Mouse (Mus musculus) kidney, adult 8-10 months (tissue): ENCODE measurements at regions not wholly inside any gene's neighbourhood (a gene's known extent, or its start where the extent isn't known, plus 50 kb on each side); places are given as distances from the start of the nearest gene placed in this dataset.
A peak's percentile ranks its signal among the peaks of the same experiment; 100 is the strongest.
"Not testable (repeated sequence)": the region's sequence is repeated elsewhere in the genome, so short reads cannot be mapped to it uniquely, and the experiment has no call there.

Source experiments
- DNase-seq, 2 experiments: peaks; one replicate each; pipeline ENCODE4 v3.0.0; 2022

GRCm38 (mm10) chr2:79025678-79026077 is 157.8 kb downstream of the Ube2e3 start:
- no peak for DNase-seq

DNA sequence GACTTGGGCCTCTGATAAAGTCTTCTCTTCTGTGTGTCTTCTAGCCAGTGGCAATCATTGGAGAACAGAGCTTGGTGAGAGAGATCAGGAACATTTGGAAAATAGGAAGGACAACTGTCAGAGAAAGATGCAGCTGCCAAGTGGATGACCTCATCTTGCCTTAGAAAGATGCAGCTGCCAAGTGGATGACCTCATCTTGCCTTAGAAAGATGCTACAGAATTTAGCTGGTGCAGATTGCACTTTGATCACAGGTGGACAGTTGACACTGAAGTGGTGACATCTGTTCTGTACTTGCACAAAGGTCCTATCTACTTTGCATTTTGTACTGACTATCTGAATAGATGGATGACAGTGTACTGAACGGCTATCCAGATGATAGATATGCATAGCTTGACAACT is 163.1 kb downstream of the Ube2e3 start:
- no peak for DNase-seq

DNA sequence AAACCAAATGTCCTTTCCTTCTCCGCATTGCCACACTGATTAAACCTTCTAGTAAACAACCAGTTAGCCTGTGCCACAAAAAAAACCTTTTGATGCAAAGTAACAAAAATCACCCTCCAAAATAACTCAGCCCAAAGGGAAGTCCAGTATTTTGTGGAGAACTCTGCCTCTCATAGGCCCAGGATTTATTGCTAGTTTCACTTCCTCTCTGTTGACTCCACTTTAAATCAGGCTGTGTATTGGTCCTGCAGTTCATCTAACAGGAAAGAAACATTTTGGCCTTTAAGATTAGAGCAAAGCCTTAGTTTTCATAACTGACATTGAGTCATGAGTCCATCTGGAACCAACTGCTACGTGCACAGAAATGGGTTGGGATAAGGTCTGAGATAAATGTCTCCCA is 168.4 kb downstream of the Ube2e3 start:
- DNase-seq = peak in 1 of 2 experiments; percentile 4

DNA sequence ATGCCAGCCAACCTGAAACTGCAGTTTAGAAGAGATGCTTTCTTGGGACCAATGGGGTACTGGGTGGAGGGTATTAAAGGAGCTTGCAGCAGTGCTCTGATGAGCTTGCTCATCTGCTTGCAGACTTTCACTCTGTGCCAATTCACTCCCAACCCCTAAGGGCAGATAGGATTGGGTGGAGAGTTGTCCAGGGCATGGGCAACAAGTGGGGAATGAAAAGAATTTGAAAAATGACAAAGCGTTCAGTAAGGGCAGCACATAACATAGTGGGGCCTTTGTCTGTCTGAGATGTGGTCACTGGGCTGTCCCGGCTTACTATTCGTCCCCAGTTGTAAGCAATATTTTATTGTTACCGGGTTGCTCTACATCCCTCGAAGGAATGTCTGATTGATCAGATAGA is 170.7 kb downstream of the Ube2e3 start:
- no peak for DNase-seq

DNA sequence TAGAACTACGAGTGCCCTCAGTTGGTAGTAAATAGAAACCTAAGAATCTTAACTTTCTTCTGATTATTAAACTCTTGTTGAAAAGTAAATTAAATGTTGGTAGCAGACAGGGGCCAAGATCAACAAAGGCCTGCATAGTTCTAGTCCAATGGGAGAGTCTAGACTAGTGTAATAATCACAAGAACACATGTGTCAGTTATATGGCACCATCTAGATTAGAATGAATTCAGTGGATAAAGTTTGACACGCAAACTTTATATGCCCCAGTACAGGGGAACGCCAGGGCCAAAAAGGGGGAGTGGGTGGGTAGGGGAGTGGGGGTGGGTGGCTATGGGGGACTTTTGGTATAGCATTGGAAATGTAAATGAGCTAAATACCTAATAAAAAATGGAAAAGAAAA is 176.9 kb downstream of the Ube2e3 start:
- not testable (repeated sequence) for DNase-seq

- no peak for DNase-seq
Measured at GRCm38 (mm10) chr2:79045508-79045907, 177.6 kb downstream of the Ube2e3 start.

DNA sequence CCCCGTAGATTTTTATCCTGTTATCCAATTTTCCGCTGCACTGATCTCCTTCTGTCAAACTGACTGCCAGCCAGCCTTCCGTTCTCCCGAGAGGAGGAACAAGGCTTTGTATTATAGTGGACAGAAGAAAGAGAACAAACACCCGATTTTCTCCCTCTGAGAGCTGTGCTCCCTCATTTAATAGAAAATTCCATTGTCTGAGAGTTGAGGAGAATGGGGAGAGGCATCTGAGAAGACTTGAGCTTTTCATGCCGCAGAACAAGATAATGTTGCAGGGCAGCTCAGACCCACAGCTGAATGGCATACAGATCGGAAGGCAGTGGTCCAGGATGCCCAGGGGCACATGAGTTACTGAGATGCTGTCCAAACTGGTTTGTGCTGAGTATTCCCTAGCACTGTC is 180.1 kb downstream of the Ube2e3 start:
- DNase-seq = no peak

DNA sequence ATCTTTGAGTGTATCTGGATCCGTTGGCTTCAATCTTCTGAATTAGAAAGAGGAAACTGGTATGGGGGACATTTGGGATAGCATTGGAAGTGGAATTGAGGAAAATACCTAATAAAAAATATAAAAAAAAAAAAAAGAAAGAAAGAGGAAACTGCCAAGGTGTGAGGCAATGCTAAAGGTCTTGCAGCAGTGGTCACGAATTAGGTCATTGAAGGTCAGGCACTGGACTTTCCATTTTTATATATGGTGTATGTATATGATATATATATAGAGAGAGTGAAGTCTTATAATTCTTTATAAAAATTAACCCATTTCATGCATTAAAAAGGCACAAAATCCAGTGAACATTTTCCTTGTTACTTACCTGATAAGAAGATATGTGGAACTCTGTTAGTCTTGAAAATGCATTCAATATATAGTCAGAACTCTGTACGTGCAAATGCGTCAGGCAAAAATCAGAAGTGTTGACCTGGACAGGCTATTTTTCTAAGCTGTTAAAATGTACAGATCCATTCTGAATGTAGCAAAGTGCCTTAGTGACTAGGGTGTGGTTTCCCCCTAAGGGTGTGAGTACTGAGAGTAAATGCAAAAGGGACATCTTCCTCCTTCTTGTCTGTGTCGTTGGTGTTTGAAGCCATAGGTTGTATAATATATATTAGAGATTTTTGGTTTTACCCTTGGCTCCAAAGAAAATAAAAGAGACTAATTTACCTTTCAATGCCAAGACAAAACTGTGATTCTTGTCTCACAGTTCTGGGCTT is 181.0 kb downstream of the Ube2e3 start:
- DNase-seq = no peak

DNA sequence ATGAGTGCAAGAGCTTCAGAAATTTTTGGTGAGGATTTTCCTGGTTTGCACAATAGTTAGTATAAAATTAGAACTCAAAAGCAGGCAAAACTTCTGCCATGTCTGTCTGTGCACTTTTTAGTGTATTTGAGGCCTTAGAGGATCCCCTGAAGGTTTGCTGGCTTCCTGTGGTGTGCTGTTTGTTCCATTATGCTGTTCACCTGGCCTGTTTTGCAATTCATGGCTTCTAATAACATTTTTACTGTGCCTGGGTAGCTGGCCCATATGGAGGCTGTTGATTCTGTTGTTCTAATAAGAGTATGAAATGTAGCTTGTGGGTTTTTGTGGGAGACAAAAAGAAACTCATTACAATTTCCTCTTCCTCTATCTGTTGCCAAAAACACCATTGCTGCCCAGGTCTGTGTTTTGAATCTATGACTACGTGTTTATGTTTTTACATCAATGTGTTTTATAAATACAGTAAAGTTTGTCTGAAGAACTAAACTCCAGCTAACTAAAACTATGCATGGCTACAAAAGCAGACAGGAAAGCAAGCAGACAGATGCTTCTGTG is 182.6 kb downstream of the Ube2e3 start:
- DNase-seq = no peak

GRCm38 (mm10) chr2:79052226-79052625 is 184.3 kb downstream of the Ube2e3 start:
- DNase-seq = no peak

- no peak for DNase-seq
Measured at GRCm38 (mm10) chr2:79056138-79056537, 188.2 kb downstream of the Ube2e3 start.

DNA sequence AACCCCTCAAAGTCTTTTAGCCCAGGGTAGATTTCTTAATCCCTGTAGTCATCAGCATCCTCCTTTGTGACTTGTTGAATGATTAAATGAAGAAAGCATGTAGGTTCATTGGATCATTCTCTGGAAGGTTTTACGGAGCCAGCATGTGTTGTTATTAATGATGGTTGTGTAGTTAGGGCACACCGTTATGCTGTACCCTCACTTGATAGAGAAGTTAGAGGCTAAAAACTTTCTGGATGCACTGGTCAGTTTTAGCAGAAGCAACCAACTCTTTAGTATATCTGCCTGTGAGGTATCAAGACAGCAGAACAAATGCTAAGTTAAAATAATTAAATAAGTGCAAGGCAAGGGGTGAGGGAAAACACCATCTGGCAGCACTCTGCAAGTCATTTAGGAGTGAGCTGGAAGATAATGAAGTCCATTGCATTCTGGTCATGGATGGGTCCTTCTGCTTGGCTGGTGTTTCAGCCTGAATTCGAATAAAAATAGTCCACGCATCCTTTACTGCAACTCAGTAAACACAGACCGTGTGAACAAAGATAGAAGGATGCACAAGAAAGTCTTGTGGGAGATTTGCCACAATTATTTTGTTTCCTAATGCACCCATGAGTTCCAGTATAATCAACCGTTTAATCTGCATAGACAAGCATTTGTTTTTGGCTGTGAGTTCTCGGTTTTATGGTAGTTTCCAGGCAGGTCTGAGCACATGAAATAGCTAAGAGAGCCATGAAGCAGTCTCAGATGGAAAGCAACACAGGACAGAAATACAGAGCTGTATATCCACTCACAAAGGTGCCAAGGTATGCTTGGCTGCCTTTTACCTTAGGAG is 191.4 kb downstream of the Ube2e3 start:
- DNase-seq = no peak

GRCm38 (mm10) chr2:79059944-79060238 is 192.0 kb downstream of the Ube2e3 start:
- DNase-seq = no peak

DNA sequence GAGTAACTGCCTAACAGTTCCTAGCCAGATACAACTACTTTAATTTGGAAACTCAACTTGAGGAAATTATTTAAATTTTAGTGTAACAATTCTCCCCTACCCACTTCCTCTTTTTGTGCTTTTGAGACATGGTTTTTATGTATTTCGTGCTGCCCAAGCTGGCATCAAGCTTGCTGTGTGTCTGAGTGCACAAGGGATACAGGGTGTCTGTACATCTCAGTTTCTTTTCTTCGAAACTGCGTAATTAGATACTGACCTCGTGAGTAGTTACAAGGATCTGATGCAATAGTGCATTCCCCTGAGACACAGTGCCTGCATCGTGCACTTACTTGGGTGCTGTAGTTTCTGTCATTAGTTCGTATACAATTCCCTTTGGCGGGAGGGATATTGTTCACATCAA is 192.4 kb downstream of the Ube2e3 start:
- DNase-seq = no peak

DNA sequence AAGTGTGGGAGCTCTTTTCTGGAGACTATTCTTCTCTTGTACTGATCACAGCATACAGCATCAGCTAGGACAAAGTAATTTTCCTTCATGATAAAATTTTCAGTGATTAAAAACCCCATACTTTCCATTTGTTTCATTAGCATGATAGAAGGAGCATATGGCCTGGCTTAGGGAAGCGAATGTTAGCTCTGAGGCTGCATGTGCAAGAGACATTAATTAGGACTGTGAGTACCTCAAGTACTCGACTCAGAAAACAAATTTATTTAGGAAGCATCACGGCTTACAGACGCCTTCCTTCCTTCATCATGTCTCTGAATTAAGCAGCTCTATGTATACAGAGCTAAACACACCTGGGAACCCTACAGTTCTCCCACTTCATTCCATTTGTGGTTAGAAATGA is 193.6 kb upstream of the Itga4 start:
- DNase-seq = no peak

- DNase-seq = no peak
Measured at GRCm38 (mm10) chr2:79062196-79062636, 193.0 kb upstream of the Itga4 start.

- no peak for DNase-seq
Measured at GRCm38 (mm10) chr2:79063641-79064040, 191.6 kb upstream of the Itga4 start.

DNA sequence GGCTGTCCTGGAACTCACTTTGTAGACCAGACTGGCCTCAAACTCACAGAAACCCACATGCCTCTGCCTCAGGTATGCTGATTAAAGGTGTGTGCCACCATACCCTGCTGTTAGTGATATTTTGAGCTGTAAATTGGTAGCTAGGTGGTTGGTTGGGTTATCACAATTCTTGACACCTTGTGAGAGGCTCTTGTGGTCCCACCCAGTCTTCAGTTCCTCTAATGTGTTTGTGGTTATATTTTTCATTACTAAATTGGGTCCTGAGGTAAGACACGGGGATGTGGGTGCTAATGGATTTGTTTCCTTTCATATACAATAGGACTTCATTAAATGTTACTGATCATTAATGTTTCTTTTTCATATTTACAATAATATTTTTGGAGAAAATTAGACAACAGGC is 189.9 kb upstream of the Itga4 start:
- no peak for DNase-seq

DNA sequence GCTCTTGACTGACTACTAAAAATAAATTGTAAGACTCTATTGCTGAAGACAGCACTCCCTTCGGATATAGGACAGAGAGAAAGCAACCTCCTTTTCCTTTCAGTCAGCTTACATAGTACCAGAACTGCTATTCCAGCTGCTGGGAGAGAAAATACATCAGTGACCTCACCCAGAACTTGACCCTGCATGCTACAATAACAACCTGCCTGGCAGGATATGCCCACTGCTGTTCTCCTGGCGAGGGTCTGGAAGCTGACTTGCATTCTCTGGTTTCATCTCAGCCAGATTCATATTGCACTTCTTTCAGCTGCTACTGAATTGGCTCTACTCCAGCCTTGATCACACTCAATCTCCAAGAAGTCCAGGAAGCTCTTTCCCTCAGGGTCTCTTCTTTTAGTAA is 179.1 kb upstream of the Itga4 start:
- no peak for DNase-seq

DNA sequence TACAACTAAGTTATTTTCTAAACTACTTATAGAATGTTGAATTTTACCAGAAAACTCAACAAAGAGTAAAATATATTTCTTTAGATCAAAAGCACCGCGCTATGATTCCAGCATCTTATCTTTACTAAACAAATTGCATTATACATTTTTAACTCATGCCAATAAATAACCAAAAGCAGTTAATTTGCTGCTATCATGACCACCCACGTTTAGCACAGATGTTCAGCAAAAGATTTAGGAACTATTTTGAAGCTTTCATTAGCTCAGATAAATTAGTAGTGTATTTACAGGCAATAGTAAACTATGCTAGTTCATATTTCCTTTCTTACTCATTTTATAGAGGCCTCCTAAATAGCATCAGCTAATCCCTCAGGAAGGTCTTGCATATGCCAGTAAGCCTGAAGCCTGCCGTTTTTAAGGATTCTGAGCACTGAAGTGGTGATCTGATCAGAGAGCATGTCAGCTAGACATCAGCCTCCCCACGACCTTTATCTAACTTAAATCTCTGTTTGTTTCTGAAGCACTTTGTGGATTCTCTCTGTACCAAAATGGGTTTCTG is 176.3 kb upstream of the Itga4 start:
- no peak for DNase-seq

DNA sequence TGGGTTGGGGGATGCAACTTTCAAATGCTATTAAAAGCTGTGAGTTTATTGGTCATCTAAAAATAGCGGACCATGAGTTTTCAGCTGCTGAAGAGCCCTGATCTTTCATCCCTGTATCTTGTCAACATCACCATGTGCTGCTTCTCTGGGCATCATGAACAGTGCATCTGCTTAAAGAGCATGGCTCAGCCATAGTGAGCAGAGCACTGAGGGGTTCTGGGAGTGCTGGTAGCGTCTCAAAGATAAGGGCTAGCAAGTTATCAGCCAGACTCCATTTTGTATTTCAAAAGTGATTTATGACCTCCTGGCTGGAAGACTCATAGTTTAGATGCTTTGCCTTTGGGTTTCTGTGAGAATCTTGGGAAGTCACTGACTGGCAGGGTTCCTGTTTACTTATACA is 173.5 kb upstream of the Itga4 start:
- no peak for DNase-seq

DNA sequence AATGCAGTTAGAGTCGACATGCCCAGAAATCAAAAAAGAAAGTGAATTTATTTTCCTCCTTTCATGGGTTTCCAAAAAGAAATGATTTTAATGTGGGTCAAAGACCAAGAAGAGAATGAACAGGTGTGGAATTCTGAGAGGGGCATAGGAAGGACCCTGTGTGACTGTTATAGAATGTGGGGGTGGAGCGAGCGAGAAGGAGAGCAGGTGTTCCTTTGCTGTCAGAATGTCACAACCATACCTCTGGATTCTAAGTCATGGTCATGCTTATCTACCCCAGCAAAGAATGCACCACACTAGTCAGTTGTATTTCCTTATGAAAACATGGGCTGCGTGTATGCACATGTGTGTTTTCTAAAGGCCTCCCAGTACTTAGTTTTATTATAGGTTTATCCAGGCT is 168.9 kb upstream of the Itga4 start:
- no peak for DNase-seq

DNA sequence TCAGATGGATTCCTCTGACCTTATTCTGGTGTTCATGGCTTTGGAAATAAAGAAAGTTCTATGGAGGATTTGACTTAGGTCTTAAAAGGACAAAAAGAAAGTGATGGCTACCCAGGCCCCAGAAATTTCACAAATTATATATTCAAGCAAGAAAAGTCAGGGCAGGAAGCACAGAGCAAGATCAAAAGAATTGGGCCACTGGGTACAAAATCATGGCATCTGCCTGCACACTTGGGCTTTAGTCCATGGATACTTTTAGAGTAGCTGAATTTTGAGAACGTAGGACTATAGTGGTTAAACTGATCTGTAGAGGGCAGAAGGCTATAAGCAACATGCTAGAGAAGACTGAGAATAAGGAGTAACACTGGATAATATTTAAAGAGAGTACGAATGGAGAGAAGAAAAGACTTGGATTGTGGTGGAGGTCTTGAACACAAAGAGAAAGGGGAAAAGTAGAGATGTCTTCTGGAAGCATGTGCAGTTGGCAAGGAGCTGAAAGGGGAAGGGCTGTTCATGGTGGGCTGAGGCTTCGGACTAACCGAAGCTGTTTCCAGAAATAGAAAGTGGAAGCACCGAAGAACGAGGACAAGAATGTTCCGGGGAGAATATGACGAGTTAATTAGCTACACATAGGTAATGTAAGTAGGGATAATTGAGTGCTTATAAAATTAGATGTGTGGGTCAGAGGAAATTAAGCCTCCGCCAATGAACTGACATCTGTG is 168.2 kb upstream of the Itga4 start:
- DNase-seq = no peak
